Mouse (Mus musculus): ENCODE results near the gene Slc9a9.

DNA sequence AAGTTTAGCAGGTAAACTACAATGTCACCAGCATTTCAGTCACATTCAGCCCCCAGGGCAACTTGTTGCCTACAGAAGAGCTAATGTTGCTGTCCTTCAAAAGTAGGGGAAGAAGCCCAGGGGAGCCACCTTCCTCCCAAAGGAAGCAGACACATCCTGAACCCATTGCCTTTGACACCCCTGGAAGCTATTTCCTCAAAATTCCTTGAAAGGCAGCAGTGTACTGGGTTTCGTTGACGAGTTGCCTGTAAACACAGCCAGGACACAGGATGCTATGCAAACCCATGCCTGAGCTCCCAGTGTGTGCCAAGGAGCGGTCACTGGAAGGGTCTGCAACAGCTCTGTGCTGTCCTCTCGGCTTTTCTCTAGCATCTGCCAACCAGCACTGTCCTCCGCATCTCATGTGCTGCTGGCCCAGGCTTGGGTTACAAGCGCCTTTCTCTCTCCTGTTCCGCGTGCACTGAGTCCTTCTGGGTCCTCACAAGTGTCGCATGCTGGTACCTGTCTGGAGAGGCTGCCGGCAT lies 479.6 kb downstream of the Slc9a9 start:
- TF ChIP-seq CTCF (IDR thresholded peaks at IDR 0.05; ENCODE audit: control insufficient read depth, insufficient read depth, insufficient replicate concordance, low read depth, low read length) (no peak), POLR2A (IDR thresholded peaks at IDR 0.05; ENCODE audit: control insufficient read depth, low read depth, low read length) (no peak)
